Mouse (Mus musculus): ENCODE data around the gene Pklr. TPM values are rescaled to one million over a fixed set of nuclear protein-coding genes. Genes with fewer than 3 reads are reported as not detected.

Gene Pklr
- 22.5 and 23.4 TPM in 2 replicates for total RNA-seq (2015; ENCODE audit: low replicate concordance)
- 5.6 and 5.7 TPM in 2 replicates for total RNA-seq (2017; ENCODE audit: low replicate concordance)

DNA sequence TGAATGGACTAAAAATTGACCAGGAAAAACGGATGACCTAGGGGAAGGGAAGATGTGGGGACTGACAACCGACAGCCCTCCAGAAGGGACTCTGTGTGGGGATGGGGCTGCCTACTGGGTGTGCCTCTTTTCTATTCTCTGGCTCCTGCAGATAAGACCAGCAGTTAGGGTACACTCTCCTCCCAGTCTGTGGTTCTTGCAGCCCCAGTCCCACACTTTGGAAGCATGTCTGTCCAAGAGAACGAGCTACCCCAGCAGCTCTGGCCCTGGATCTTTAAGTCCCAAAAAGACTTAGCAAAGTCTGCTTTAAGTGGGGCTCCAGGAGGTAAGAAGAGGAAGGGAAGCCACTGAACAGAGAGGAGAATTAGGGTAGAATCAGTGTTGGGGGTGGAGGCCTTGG, at the start of gene Pklr:
Gene Pklr, plus strand, starts transcription at position 185 of the 400 bp plus-strand sequence.
- ATAC-seq (replicated peaks; ENCODE audit: low FRiP score, poor library complexity, severe bottlenecking) = peak; percentile 22

DNA sequence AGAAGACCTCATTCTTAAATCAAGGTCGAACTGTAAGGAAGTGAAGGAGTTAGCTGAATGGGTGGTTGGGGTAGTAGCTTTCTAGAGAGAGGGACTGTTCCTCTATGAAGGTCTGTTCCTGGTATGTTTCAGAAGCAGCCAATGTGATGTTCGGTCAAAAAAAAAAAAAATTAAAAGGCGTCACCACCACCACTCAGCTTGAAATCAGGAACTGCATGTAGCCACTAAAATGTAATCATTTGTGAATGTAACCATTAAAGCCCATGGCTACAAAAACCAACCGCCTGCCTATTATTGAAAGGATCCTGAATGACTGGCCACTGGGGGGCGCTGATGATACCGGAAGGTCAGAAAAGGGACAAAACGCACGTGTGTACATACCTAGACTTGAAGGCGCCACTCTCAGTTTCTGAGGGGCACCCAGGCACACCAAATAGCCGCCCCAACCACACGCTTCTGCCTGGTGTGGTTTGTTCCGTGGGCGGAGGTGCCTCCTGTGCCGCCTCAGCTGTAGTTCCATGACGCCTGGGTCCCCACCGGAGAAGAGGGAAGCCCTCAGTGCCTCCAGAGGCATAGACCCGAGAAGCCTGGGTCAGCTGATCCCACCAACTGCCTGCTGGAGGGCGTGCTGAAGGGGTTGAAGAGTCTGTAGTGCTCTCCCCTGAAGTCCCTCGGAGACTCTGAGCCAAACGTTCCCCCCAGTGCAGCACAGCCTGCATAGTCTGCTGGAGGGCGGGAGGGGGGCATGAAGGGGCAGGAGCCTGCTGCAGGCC, 48.4 kb upstream of the Pklr start:
- no peak for ATAC-seq (replicated peaks; ENCODE audit: low FRiP score, poor library complexity, severe bottlenecking)

DNA sequence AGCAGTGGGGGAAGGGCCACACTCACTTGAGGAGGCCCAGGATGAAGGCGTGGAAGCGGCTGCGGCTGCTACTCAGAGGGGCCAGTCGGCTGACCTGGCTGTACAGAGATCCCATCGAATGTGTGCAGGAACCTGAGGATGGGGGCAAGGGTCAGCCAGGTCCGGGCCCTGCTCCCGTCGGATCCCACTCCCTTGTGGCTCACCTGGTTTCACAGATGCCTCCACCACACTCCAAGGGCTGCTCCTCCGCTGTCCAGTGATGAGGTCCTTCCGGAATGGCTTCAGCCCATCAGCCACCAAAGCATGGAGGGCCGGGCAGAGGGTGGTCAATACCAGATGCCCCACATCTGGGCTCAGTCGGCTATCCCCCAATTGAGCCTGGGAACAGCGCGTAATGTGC, 47.0 kb upstream of the Pklr start:
- ATAC-seq (replicated peaks; ENCODE audit: low FRiP score, poor library complexity, severe bottlenecking) = no peak

DNA sequence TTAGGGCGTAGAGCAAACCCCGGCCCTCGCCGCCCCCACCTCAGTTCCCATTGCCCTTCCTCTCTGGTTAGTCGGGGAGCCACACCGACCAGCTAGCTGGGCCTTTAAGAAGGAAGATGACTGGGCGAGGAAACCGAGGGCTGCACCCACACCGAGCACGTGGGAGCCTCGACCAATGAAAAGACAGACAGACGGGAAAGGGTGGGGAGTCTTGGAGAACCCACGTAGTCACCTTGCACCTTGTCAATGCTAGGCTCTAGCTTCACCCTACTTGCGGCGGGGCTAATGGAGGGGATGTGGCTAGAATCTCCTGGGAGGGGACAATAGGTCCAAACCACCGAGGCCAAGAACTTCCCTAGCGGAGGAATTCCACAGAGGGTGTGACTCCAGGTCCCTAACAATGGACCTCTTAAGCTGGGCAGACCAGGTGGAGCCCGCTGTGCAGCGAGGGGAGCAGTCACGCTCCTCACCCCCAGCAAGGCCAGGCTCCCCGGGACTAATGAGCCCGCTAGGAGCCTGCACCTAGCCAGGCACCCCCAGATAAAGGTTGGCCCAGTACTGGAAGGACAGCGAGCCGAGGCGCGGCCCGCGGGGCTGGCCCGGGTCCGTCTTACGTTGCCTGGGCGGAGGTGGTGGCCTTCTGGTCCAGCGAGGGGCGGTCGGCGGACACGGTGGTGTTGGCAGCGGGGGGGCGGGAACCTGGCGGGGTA, 45.9 kb upstream of the Pklr start:
- peak; percentile 94 for ATAC-seq (replicated peaks; ENCODE audit: low FRiP score, poor library complexity, severe bottlenecking)

DNA sequence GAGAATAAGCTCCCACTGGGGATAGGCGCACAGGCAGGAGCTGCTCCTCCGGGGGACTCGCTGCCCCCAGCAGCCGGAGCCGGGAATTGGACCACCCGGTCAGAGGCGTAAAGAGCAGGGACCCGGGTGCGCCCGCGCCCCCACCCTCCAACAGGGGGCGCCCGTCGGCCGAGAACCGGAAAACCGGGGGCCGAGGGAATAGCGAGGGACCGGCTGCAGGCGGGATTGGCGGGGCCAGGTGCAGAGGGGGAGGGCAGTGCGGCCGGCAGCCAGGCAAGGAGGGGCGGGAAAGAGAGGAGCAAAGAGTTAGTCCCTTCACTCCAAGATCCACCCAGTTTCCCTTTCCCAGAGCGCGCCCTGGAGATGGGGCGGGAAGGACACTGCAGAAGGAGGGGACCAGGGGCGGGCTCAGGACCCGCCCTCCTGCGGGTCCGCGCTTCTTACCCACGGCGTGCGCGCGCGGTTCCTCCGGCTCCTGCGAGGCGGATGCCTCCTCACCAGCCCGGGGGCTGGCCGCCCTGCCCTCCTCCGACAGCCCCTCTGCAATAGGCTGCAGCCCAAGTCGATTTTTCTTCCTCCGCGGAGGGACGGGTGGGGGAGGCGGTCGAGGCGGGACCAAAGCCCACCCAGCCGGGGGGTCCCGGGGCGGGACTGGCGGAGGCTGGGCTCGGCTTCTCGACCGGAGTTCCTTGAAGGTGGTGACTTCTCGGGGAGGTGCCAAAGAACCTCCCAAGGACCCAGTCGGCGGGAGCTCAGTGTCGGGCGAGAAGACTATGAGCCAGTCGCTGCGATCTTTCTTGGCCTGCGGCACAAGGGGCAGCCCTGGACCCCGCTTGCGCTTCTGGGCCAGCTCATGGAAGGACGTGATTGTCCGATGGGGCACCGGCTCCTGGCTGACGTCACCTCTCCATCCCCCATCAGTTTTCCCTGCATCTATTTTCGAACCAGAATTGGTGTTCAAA, 45.0 kb upstream of the Pklr start:
- 0 out of 2 replicates have a peak, but pooled peaks have one; percentile 29 for ATAC-seq (replicated peaks; ENCODE audit: low FRiP score, poor library complexity, severe bottlenecking)

DNA sequence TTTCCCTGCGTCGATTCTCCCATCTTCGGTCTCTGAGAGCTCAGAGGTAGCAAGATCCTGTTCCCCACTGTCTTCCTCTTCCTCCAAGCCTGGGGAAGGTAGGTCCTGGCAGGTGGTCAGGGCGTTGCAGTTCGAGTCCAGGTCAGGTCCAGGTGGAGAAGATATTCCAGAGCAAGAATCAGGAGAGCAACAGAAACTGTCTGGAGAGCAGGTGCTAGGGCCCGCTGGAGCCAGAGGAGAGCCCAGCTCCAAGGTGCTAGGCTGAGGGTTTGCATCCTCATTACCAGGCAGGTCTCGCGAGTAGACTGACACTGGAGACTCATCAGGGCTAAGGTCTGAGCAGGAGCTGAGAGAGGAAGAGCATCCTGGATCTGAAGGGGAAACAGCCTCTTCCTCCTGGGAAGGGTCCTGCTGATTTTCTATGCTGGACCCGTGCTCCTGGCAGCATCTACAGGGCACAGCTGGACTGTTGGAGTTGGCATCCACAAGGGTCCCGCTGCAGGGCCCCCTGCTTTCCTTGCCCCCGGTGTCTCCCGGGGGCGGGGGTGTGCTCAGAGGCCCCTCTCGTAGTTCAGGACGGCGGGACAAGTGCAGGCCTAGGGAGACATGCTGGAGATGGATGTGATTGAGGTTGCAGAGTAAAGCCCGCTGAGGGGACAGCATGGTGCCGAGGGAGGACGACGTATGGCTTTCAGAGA, 44.0 kb upstream of the Pklr start:
- no peak for ATAC-seq (replicated peaks; ENCODE audit: low FRiP score, poor library complexity, severe bottlenecking)

DNA sequence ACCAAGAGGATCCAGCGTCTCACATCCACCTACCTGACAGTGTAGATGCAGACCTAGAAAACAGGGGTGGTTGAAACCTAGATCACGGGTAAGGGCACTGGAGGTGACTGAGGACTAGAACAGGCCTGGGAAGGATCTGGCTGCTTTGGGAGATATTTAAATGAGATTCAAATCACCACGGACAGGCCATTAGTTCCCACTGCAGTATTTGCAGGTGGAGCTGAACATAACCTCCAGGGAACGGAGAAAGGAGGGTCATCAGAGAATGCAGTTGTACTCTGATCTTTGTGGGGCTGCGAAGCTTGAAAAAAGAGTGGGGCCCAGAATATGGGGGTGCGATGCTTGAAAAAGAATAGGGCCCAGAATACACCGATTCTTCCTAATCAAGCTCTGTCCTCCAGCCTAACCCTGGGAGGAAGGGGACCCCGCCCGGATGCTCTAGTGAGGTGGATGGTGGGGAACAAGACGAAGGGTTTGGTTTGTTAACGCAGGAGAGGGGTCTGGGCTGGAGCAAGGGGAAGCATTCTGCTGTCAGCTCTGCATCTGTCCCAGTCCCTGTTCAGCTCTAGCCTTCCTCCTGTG, 43.3 kb upstream of the Pklr start:
- ATAC-seq (replicated peaks; ENCODE audit: low FRiP score, poor library complexity, severe bottlenecking) = no peak

DNA sequence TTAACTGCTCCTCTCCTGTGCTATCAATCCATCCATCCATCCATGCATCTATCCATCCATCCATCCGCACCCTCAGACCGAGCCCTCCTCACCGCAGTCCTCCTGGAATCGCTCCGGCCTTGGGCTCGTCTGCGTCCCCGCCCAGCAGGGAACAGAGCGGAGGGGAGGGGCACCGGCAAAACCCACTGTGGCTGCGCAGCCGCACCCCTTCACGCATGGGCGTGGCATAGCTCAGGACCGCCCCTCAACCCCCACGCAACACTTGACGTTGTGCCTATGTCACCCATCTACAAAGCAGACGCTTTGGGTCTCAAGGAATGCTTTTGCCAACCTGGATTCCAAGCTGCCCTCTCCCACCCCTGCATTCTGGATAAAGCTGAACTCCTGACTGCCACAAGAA, 42.8 kb upstream of the Pklr start, which contains the start of gene Rusc1:
Gene Rusc1, minus strand, starts transcription at position 137 of the 400 bp plus-strand sequence.
- no peak for ATAC-seq (replicated peaks; ENCODE audit: low FRiP score, poor library complexity, severe bottlenecking)

DNA sequence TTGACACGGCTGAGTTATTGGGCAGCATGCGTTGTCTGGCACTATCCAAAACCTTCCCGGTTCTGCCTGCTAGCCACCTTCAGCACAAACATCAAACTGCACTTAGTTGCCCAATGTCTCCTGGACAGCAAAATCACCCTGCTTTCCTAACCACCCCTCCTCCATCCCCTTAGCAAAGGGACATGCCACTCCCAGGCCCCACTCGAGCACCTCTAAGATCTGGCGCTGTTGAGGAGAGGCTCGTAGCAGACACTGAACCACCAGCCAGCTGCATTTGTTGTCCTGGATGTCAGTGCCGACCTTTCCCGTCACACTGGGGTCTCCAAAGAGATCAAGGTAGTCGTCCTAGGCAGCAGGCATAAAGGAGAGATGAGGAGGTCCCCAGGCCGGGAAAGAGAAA, 41.9 kb upstream of the Pklr start:
- ATAC-seq (replicated peaks; ENCODE audit: low FRiP score, poor library complexity, severe bottlenecking) = no peak

DNA sequence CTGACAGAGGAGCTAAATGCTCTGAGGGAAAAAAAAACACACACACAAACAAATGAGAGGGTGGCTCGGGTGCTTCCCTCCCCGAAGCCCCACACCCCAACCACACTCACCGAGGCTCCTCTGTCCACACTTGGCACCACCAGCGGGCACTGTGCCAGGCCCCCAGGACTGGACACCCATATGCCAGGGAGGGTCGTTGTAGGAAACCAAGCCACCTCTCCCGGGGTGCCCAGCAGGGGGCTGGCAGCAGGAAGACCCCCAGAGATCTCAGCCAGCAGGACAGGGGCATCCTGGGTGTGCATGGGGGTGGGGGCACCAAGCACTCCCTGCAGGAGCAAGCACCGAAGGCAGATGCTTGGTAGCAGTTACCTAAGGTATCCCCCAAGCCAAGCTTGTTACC, 35.1 kb upstream of the Pklr start, which contains the start of gene Gm43738:
Gene Gm43738, minus strand, starts transcription at position 289 of the 400 bp plus-strand sequence.
- no peak for ATAC-seq (replicated peaks; ENCODE audit: low FRiP score, poor library complexity, severe bottlenecking)

DNA sequence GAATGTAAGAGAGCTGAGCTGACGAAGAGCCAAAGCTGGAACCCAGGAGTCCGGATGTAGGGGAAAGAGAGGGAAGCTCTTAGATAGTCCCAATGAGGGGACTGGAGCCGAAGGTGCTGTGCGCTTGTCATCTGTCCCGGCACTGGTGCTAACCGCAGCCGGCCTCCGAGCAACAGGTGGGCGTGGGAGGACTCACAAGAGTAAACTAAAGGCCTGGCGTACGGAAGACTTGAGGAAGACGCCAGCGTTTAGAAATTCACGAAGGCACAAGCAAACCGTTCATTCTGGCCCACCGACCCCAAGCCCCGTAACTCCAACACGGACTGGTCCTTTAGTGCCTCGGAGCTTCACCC, 34.5 kb upstream of the Pklr start:
- ATAC-seq (replicated peaks; ENCODE audit: low FRiP score, poor library complexity, severe bottlenecking) = peak; percentile 61

DNA sequence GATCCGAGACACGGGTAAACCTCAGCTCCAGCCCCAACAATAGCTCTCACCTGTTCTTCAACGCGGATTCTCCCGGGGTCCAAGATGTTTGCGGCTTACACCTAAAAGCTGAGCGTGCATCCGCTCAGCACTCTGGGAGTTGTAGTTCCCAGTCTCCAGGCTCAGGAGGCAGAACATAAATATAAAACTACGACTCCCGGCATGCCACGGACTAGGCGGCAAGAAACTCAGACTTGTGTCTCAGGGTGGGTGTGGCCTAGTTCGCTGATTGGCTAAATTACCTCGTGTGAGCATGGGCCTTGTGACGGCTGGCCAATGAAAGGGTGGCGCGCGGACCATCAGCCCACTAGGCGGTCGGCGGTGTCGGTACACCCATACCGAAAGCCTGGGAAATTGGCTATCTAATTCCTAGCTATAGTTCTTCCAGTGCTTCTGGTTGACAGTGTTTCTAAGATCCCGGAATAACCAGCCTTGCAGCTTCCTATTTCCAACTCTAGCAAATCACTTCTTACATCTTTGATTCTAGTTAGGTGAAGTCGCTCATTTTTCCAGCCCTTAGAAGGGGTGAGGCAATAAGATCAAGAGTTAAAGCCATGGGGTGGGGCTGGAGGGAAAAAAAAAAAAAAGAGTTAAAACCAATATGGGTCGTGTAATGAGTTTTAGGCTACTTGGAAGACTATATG, 34.0 kb upstream of the Pklr start, which contains the start of gene Fdps:
Gene Fdps, minus strand, starts transcription at position 148 of the 683 bp plus-strand sequence.
- ATAC-seq (replicated peaks; ENCODE audit: low FRiP score, poor library complexity, severe bottlenecking) = peak; percentile 97

DNA sequence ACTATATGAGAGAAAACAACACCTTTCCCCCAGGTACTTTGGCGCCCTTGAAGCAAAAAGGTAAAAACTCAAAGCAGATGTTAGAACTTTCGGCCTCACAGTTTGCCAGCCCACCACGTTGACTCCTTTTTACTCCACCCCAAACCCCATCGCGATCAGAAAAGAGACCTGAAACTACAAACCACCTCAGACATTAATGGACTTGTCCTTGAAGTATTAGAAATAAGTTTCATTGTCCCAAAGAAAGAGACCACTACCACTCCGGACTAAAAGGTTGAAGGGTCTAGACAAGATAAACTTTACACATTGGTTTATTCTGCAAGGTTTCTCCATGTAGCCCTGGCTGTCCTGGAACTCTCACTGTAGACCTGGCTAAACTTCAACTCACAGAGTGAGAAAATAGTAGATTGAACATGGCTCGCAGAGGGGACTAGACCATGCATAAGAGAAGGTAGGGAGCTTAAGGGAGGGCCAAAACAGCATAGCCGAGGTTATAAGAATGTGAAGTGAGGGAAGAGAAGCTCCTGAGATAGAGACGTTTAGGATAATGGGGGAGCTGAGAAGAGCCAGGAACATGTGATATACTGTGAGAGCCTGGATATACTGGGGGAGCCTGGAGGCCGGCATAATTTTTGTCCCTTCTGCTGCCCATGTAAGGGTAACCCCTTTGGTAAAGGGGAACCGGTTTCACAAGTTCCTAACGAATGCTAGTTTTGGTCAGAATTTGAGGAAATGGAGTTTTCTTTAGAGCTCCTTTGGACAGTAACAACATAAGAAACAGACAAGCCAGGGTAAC, 33.2 kb upstream of the Pklr start:
- ATAC-seq (replicated peaks; ENCODE audit: low FRiP score, poor library complexity, severe bottlenecking) = no peak

DNA sequence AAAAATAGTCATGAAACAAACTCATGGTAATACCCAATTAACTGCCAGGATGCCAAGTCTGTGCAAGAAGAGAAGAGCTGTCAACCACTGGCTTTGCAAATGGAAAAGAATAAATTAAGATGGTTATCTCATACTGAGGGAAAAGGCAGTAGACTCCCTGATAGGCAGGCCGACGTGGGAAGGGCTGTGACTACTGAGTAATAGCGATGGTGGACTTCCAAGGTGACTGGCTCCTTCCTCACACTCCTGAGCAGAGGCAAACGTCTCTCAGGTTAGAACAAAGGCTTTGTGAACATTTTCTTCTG, 32.7 kb upstream of the Pklr start:
- ATAC-seq (replicated peaks; ENCODE audit: low FRiP score, poor library complexity, severe bottlenecking) = no peak

DNA sequence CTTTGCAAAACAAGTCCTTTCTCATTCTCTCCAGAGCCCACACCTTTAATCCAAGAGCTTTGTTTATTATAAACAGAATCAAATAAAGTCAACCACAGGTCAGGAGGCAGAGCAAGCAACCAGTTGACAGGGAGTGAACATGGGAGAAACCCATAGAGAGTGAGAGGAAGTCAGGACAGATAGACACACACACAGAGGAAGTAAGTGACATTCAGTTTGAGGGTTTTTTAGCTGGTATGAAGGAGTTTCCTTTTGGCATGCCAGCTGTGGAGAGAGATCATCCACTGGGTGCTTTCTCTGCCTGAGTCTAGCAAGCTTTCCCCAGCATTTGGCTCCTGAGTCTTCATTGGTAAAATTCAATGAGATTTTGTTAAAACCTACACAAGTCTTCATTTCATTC, 29.1 kb upstream of the Pklr start:
- no peak for ATAC-seq (replicated peaks; ENCODE audit: low FRiP score, poor library complexity, severe bottlenecking)

DNA sequence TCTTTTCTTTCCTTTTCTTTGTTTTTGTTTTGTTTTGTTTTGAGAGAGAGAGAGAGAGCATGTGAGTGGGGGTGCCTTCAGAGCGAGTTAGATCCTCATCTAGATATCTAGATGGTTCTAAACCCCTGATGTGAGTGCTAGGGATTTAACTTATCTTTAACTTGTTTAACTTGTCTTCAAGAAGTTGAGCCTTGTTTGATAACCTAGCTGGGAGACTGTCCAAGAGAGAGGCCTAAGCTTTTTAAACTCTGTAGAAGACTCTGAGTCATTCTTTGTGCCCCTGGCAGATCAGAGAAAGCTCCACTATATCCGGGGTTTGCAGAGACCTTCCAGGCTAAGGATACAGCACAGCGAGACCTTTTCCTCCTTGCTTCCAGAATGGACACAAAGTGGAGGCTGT, 28.4 kb upstream of the Pklr start:
- no peak for ATAC-seq (replicated peaks; ENCODE audit: low FRiP score, poor library complexity, severe bottlenecking)

DNA sequence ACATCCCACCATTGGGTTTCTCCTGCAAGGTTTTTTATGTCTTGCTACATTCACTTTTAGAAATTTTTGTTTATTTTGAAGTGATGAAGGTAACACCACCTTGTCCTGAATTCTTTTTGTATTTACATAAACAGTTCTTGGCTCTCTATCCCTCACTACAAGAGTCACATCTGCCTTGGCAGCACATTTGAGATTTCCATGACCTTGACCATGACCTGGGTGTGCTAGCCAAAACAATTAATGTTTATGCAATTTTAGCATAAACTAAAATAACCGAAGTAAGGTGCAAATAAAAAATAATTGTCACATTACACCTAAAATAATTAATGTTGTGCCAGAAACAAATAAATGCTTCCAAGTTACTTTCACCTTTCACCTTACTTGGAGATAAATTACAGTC, 27.8 kb upstream of the Pklr start:
- ATAC-seq (replicated peaks; ENCODE audit: low FRiP score, poor library complexity, severe bottlenecking) = no peak

DNA sequence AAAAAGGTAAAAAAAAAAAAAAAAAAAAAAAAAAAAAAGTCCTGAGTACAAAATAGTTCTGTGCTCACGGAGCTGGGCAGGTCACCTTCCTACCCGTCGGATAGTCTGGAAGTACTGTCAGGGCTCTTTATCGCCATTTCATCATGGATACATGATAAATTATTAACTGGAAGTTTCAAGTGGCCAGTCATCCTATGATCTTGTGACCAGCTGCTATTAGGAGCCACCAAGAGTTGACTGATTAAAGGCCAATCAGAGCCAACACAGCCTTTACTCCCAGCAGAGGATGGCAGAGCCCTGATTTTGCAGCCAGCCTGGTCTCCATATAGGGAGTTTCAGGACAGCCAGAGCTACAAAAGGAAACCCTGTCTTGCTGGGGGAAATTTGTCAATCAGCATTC, 22.9 kb upstream of the Pklr start:
- no peak for ATAC-seq (replicated peaks; ENCODE audit: low FRiP score, poor library complexity, severe bottlenecking)

All from erythroblast, adult 5-6 weeks (primary cell).